Mouse (Mus musculus): ENCODE data around the gene Chic2. TPM values are rescaled to one million over a fixed set of nuclear protein-coding genes. Genes with fewer than 3 reads are reported as not detected.

The Chic2 gene
- polyA plus RNA-seq, 1 experiment, result 22.0 TPM

GRCm38 (mm10) chr5:75045371-75045770 lies 797 bp upstream of the Chic2 start:
- Histone ChIP-seq H3K27me3 (ENCODE audit: control insufficient read depth, insufficient read depth, insufficient read length) (no peaks in the 10 kb centered on the region), H3K4me3 (ENCODE audit: insufficient read depth, poor library complexity, severe bottlenecking) (no peak overlapping the region), H3K36me3 (ENCODE audit: control insufficient read depth, insufficient read depth) (peaks cover 8% of the 10 kb centered on the region), H3ac (ENCODE audit: control insufficient read depth, insufficient read length, low read depth) (no peak overlapping the region), H3K79me3 (ENCODE audit: low read depth) (peaks cover 28% of the 10 kb centered on the region), H3K79me2 (ENCODE audit: control insufficient read depth, insufficient read depth) (peaks cover 39% of the 10 kb centered on the region)
- TF ChIP-seq MAX (IDR thresholded peaks at IDR 0.05), result no peak
- TF ChIP-seq USF1 (IDR thresholded peaks at IDR 0.05; ENCODE audit: low read depth), result no peak
- no peak for TF ChIP-seq MYOG (IDR thresholded peaks at IDR 0.05; ENCODE audit: control insufficient read depth, extremely low read depth, insufficient read length)
- TF ChIP-seq CTCF (IDR thresholded peaks at IDR 0.05; ENCODE audit: control insufficient read depth, insufficient read depth, insufficient read length), result no peak
- no peak for TF ChIP-seq CEBPB (IDR thresholded peaks at IDR 0.05; ENCODE audit: low read depth)
- no peak for TF ChIP-seq FOSL1 (IDR thresholded peaks at IDR 0.05; ENCODE audit: insufficient read depth, low read length, poor library complexity, severe bottlenecking)
- no peak for TF ChIP-seq MYOD1 (IDR thresholded peaks at IDR 0.05; ENCODE audit: control insufficient read depth, insufficient read length, low read depth)

GRCm38 (mm10) chr5:75043621-75044301 lies 813 bp downstream of the Chic2 start:
- no peaks in the 10 kb centered on the region for H3K27me3 ChIP-seq (ENCODE audit: control insufficient read depth, insufficient read depth, insufficient read length)
- H3K36me3 ChIP-seq (ENCODE audit: control insufficient read depth, insufficient read depth), result peaks cover 8% of the 10 kb centered on the region
- H3ac ChIP-seq (ENCODE audit: control insufficient read depth, insufficient read length, low read depth), result peak overlapping the region; percentile 88
- peak overlapping the region; percentile 89 for H3K4me3 ChIP-seq (ENCODE audit: insufficient read depth, poor library complexity, severe bottlenecking)
- H3K79me3 ChIP-seq (ENCODE audit: low read depth), result peaks cover 42% of the 10 kb centered on the region
- TF ChIP-seq USF1 (IDR thresholded peaks at IDR 0.05; ENCODE audit: low read depth), result no peak
- no peak for TF ChIP-seq MAX (IDR thresholded peaks at IDR 0.05)
- H3K79me2 ChIP-seq (ENCODE audit: control insufficient read depth, insufficient read depth), result peaks cover 55% of the 10 kb centered on the region

GRCm38 (mm10) chr5:75043011-75043445 lies 1.5 kb downstream of the Chic2 start:
- TF ChIP-seq USF1 (IDR thresholded peaks at IDR 0.05; ENCODE audit: low read depth), result no peak
- TF ChIP-seq MAX (IDR thresholded peaks at IDR 0.05), result no peak
- TF ChIP-seq CEBPB (IDR thresholded peaks at IDR 0.05; ENCODE audit: low read depth), result no peak
- no peak for TF ChIP-seq CTCF (IDR thresholded peaks at IDR 0.05; ENCODE audit: control insufficient read depth, insufficient read depth, insufficient read length)
- no peak for TF ChIP-seq MYOD1 (IDR thresholded peaks at IDR 0.05; ENCODE audit: control insufficient read depth, insufficient read length, low read depth)
- no peak for TF ChIP-seq MYOG (IDR thresholded peaks at IDR 0.05; ENCODE audit: control insufficient read depth, extremely low read depth, insufficient read length)
- TF ChIP-seq FOSL1 (IDR thresholded peaks at IDR 0.05; ENCODE audit: insufficient read depth, low read length, poor library complexity, severe bottlenecking), result no peak
- peak overlapping the region; percentile 89 for H3K4me3 ChIP-seq (ENCODE audit: insufficient read depth, poor library complexity, severe bottlenecking)
- H3K36me3 ChIP-seq (ENCODE audit: control insufficient read depth, insufficient read depth), result peaks cover 8% of the 10 kb centered on the region
- peaks cover 49% of the 10 kb centered on the region for H3K79me3 ChIP-seq (ENCODE audit: low read depth)
- no peaks in the 10 kb centered on the region for H3K27me3 ChIP-seq (ENCODE audit: control insufficient read depth, insufficient read depth, insufficient read length)
- H3K79me2 ChIP-seq (ENCODE audit: control insufficient read depth, insufficient read depth), result peaks cover 62% of the 10 kb centered on the region
- H3ac ChIP-seq (ENCODE audit: control insufficient read depth, insufficient read length, low read depth), result peak overlapping the region; percentile 33

GRCm38 (mm10) chr5:75039307-75039706 lies 5.3 kb downstream of the Chic2 start:
- TF ChIP-seq USF1 (IDR thresholded peaks at IDR 0.05; ENCODE audit: low read depth), result no peak
- TF ChIP-seq MAX (IDR thresholded peaks at IDR 0.05), result no peak
- TF ChIP-seq FOSL1 (IDR thresholded peaks at IDR 0.05; ENCODE audit: insufficient read depth, low read length, poor library complexity, severe bottlenecking), result no peak
- TF ChIP-seq MYOG (IDR thresholded peaks at IDR 0.05; ENCODE audit: control insufficient read depth, extremely low read depth, insufficient read length), result no peak
- TF ChIP-seq CEBPB (IDR thresholded peaks at IDR 0.05; ENCODE audit: low read depth), result no peak
- no peak for TF ChIP-seq MYOD1 (IDR thresholded peaks at IDR 0.05; ENCODE audit: control insufficient read depth, insufficient read length, low read depth)
- Histone ChIP-seq H3ac (ENCODE audit: control insufficient read depth, insufficient read length, low read depth) (no peak overlapping the region), H3K4me3 (ENCODE audit: insufficient read depth, poor library complexity, severe bottlenecking) (no peak overlapping the region), H3K36me3 (ENCODE audit: control insufficient read depth, insufficient read depth) (peaks cover 8% of the 10 kb centered on the region), H3K79me3 (ENCODE audit: low read depth) (peaks cover 67% of the 10 kb centered on the region), H3K79me2 (ENCODE audit: control insufficient read depth, insufficient read depth) (peaks cover 96% of the 10 kb centered on the region), H3K27me3 (ENCODE audit: control insufficient read depth, insufficient read depth, insufficient read length) (no peaks in the 10 kb centered on the region)

- H3K36me3 ChIP-seq (ENCODE audit: control insufficient read depth, insufficient read depth), result peaks cover 4% of the 10 kb centered on the region
Measured at GRCm38 (mm10) chr5:75035475-75035874, 9.1 kb downstream of the Chic2 start.

GRCm38 (mm10) chr5:75014768-75015167 lies 29.8 kb downstream of the Chic2 start:
- TF ChIP-seq CEBPB (IDR thresholded peaks at IDR 0.05; ENCODE audit: low read depth) (no peak), USF1 (IDR thresholded peaks at IDR 0.05; ENCODE audit: low read depth) (no peak), CTCF (IDR thresholded peaks at IDR 0.05; ENCODE audit: control insufficient read depth, insufficient read depth, insufficient read length) (no peak), MYOD1 (IDR thresholded peaks at IDR 0.05; ENCODE audit: control insufficient read depth, insufficient read length, low read depth) (no peak), MAX (IDR thresholded peaks at IDR 0.05) (no peak), MYOG (IDR thresholded peaks at IDR 0.05; ENCODE audit: control insufficient read depth, extremely low read depth, insufficient read length) (no peak), FOSL1 (IDR thresholded peaks at IDR 0.05; ENCODE audit: insufficient read depth, low read length, poor library complexity, severe bottlenecking) (no peak)
- Histone ChIP-seq H3K79me2 (ENCODE audit: control insufficient read depth, insufficient read depth) (peaks cover 26% of the 10 kb centered on the region), H3ac (ENCODE audit: control insufficient read depth, insufficient read length, low read depth) (no peak overlapping the region), H3K36me3 (ENCODE audit: control insufficient read depth, insufficient read depth) (peaks cover 15% of the 10 kb centered on the region), H3K27me3 (ENCODE audit: control insufficient read depth, insufficient read depth, insufficient read length) (no peaks in the 10 kb centered on the region), H3K4me3 (ENCODE audit: insufficient read depth, poor library complexity, severe bottlenecking) (no peak overlapping the region), H3K79me3 (ENCODE audit: low read depth) (peaks cover 10% of the 10 kb centered on the region)

More at GRCm38 (mm10) chr5:75035475-75035874, 9.1 kb downstream of the Chic2 start:
- Histone ChIP-seq H3ac (ENCODE audit: control insufficient read depth, insufficient read length, low read depth) (no peak overlapping the region), H3K27me3 (ENCODE audit: control insufficient read depth, insufficient read depth, insufficient read length) (no peaks in the 10 kb centered on the region), H3K79me2 (ENCODE audit: control insufficient read depth, insufficient read depth) (peaks cover 97% of the 10 kb centered on the region), H3K79me3 (ENCODE audit: low read depth) (peaks cover 59% of the 10 kb centered on the region), H3K4me3 (ENCODE audit: insufficient read depth, poor library complexity, severe bottlenecking) (no peak overlapping the region)
- no peak for TF ChIP-seq MAX (IDR thresholded peaks at IDR 0.05)
- TF ChIP-seq FOSL1 (IDR thresholded peaks at IDR 0.05; ENCODE audit: insufficient read depth, low read length, poor library complexity, severe bottlenecking), result no peak
- no peak for TF ChIP-seq MYOD1 (IDR thresholded peaks at IDR 0.05; ENCODE audit: control insufficient read depth, insufficient read length, low read depth)
- no peak for TF ChIP-seq CEBPB (IDR thresholded peaks at IDR 0.05; ENCODE audit: low read depth)
- TF ChIP-seq USF1 (IDR thresholded peaks at IDR 0.05; ENCODE audit: low read depth), result no peak
- TF ChIP-seq MYOG (IDR thresholded peaks at IDR 0.05; ENCODE audit: control insufficient read depth, extremely low read depth, insufficient read length), result no peak
- TF ChIP-seq CTCF (IDR thresholded peaks at IDR 0.05; ENCODE audit: control insufficient read depth, insufficient read depth, insufficient read length), result no peak

All from C2C12 (cell line).